Mouse (Mus musculus): ENCODE results near the gene Tuba1a. TPM values are rescaled to one million over a fixed set of nuclear protein-coding genes. Genes with fewer than 3 reads are reported as not detected.

The Tuba1a gene
- total RNA-seq, 2 experiments from 2014 or later, result 17.1 to 43.2 TPM

GRCm38 (mm10) chr15:98902600-98902999 is 50.9 kb downstream of the Tuba1a start:
- intact Hi-C loops (cut with DNase I), result no loop called here
- DNase-seq, result no peak
- TF ChIP-seq CTCF (IDR thresholded peaks at IDR 0.05), result no peak
- Histone ChIP-seq H3K27ac (no peak overlapping the region), H3K4me3 (no peak overlapping the region)

GRCm38 (mm10) chr15:98901530-98901929 is 52.0 kb downstream of the Tuba1a start:
- intact Hi-C loops (cut with DNase I), result no loop called here

More at GRCm38 (mm10) chr15:98901530-98901929, 52.0 kb downstream of the Tuba1a start:
- DNase-seq, result no peak
- no peak overlapping the region for H3K4me3 ChIP-seq
- peak; percentile 16; the same call in 1 of the 2 replicates for TF ChIP-seq CTCF (IDR thresholded peaks at IDR 0.05)
- H3K27ac ChIP-seq, result no peak overlapping the region

Other genes starting within 250 kb of the Tuba1a start
- not detected for gene Ccdc65, start 245.5 kb downstream of the Tuba1a start, total RNA-seq (2021)
- 1 to 10 TPM; 1.0 to 1.3 TPM for gene Fkbp11, start 225.5 kb downstream of the Tuba1a start, total RNA-seq (2021)
- 1 to 10 TPM; 8.1 to 9.4 TPM for gene Arf3, start 190.5 kb downstream of the Tuba1a start, total RNA-seq (2021)
- gene Wnt10b, start 175.6 kb downstream of the Tuba1a start, total RNA-seq (2021), result 1 to 10 TPM in 1 of 2 experiments, under 1 TPM in 1; 0.97 to 1.4 TPM
- gene Wnt1, start 163.8 kb downstream of the Tuba1a start, total RNA-seq (2021), result under 1 TPM in 1 of 2 experiments, not detected in 1; 0.08 TPM
- gene Ddn, start 144.2 kb downstream of the Tuba1a start, total RNA-seq (2021), result under 1 TPM; 0.33 to 0.78 TPM
- 10 to 100 TPM; 49.0 to 59.5 TPM for gene Prkag1, start 122.2 kb downstream of the Tuba1a start, total RNA-seq (2021)
- 10 to 100 TPM; 53.6 to 56.3 TPM for gene Kmt2d, start 82.5 kb downstream of the Tuba1a start, total RNA-seq (2021)
- 1 to 10 TPM in 1 of 2 experiments, under 1 TPM in 1; 0.92 to 2.2 TPM for gene Rhebl1, start 59.2 kb downstream of the Tuba1a start, total RNA-seq (2021)
- gene Dhh, start 55.2 kb downstream of the Tuba1a start, total RNA-seq (2021), result under 1 TPM; 0.81 to 0.82 TPM
- 1 to 10 TPM; 5.2 to 6.9 TPM for gene Lmbr1l, start 35.5 kb downstream of the Tuba1a start, total RNA-seq (2021)
- 10 to 100 TPM; 15.8 to 33.9 TPM for gene Tuba1b, start 19.1 kb downstream of the Tuba1a start, total RNA-seq (2021)
- gene Gm49450, start 152 bp downstream of the Tuba1a start, total RNA-seq (2021), result not detected
- gene Tuba1c, start 76.2 kb upstream of the Tuba1a start, total RNA-seq (2021), result 1 to 10 TPM; 7.1 to 7.7 TPM
- 1 to 10 TPM in 1 of 2 experiments, under 1 TPM in 1; 0.31 to 1.2 TPM for gene Prph, start 101.5 kb upstream of the Tuba1a start, total RNA-seq (2021)
- not detected for gene Troap, start 120.9 kb upstream of the Tuba1a start, total RNA-seq (2021)
- not detected for gene C1ql4, start 134.1 kb upstream of the Tuba1a start, total RNA-seq (2021)
- not detected for gene Dnajc22, start 139.5 kb upstream of the Tuba1a start, total RNA-seq (2021)
- 1 to 10 TPM; 3.7 to 4.3 TPM for gene Spats2, start 172.2 kb upstream of the Tuba1a start, total RNA-seq (2021)

All from gastrocnemius, adult 2 months (tissue).